Mouse (Mus musculus) E14TG2a.4 (cell line): ENCODE measurements around the gene Cmtm1.

ENCODE experiments used
- CTCF ChIP-seq: conservative IDR thresholded peaks from 2 replicates; pipeline ENCODE4 v1.5.1; 2014; ENCODE audit warnings: low read length
- NANOG ChIP-seq: IDR thresholded peaks from 2 replicates; pipeline ENCODE4 v1.6.1; 2014; ENCODE audit warnings: borderline replicate concordance, low read length, mixed read lengths

- TF ChIP-seq CTCF (no peak), NANOG (no peak)
These were observed 15.5 kb downstream of the Cmtm1 start for GRCm38 (mm10) chr8:104294396-104294795.
